Mouse (Mus musculus): ENCODE data around the gene Aldh3a1. TPM values are rescaled to one million over a fixed set of nuclear protein-coding genes. Genes with fewer than 3 reads are reported as not detected.

The Aldh3a1 gene
- polyA plus RNA-seq, 1 experiment from 2014 or later = not detected

GRCm38 (mm10) chr11:61199620-61200362 lies 7.5 kb upstream of the Aldh3a1 start:
- WGBS = 59% methylated on average over 4 of the region's 4 CpGs
- peak; percentile 97 for ATAC-seq
- Histone ChIP-seq H3K36me3 (no peaks in the 10 kb centered on the region), H3K27me3 (replicated peaks) (no peaks in the 10 kb centered on the region), H3K4me1 (replicated peaks) (no peaks in the 10 kb centered on the region), H3K4me3 (replicated peaks) (no peak overlapping the region), H3K9me3 (no peaks in the 10 kb centered on the region), H3K27ac (no peak overlapping the region), H3K9ac (no peak overlapping the region), H3K4me2 (replicated peaks) (no peak overlapping the region)

GRCm38 (mm10) chr11:61202186-61202585 lies 5.2 kb upstream of the Aldh3a1 start:
- H3K4me2 ChIP-seq (replicated peaks) = no peak overlapping the region
- H3K9ac ChIP-seq = no peak overlapping the region
- ATAC-seq = no peak
- no peaks in the 10 kb centered on the region for H3K27me3 ChIP-seq (replicated peaks)
- WGBS = 79% methylated on average over 6 of the region's 6 CpGs
- no peaks in the 10 kb centered on the region for H3K4me1 ChIP-seq (replicated peaks)
- no peak overlapping the region for H3K27ac ChIP-seq
- no peaks in the 10 kb centered on the region for H3K9me3 ChIP-seq
- no peaks in the 10 kb centered on the region for H3K36me3 ChIP-seq
- no peak overlapping the region for H3K4me3 ChIP-seq (replicated peaks)

GRCm38 (mm10) chr11:61202810-61203209 lies 4.5 kb upstream of the Aldh3a1 start:
- no peak overlapping the region for H3K27ac ChIP-seq
- no peak for ATAC-seq
- H3K36me3 ChIP-seq = no peaks in the 10 kb centered on the region
- H3K4me3 ChIP-seq (replicated peaks) = no peak overlapping the region
- no peak overlapping the region for H3K9ac ChIP-seq
- no peak overlapping the region for H3K4me2 ChIP-seq (replicated peaks)
- no peaks in the 10 kb centered on the region for H3K9me3 ChIP-seq
- H3K4me1 ChIP-seq (replicated peaks) = no peaks in the 10 kb centered on the region
- 76% methylated on average over 2 of the region's 2 CpGs for WGBS
- no peaks in the 10 kb centered on the region for H3K27me3 ChIP-seq (replicated peaks)

GRCm38 (mm10) chr11:61205167-61205950 lies 2.0 kb upstream of the Aldh3a1 start:
- Histone ChIP-seq H3K27ac (no peak overlapping the region), H3K27me3 (replicated peaks) (no peaks in the 10 kb centered on the region), H3K36me3 (no peaks in the 10 kb centered on the region), H3K4me1 (replicated peaks) (no peaks in the 10 kb centered on the region), H3K9me3 (no peaks in the 10 kb centered on the region), H3K4me2 (replicated peaks) (no peak overlapping the region), H3K9ac (no peak overlapping the region), H3K4me3 (replicated peaks) (no peak overlapping the region)
- WGBS = 92% methylated on average over 10 of the region's 10 CpGs
- ATAC-seq = no peak

- Histone ChIP-seq H3K27ac (no peak overlapping the region), H3K4me2 (replicated peaks) (no peak overlapping the region), H3K4me1 (replicated peaks) (no peaks in the 10 kb centered on the region), H3K27me3 (replicated peaks) (no peaks in the 10 kb centered on the region), H3K36me3 (no peaks in the 10 kb centered on the region), H3K9ac (no peak overlapping the region), H3K9me3 (no peaks in the 10 kb centered on the region), H3K4me3 (replicated peaks) (no peak overlapping the region)
- WGBS = 93% methylated on average over 3 of the region's 3 CpGs
- no peak for ATAC-seq
Measured at GRCm38 (mm10) chr11:61206136-61206535, 1.2 kb upstream of the Aldh3a1 start.

- Histone ChIP-seq H3K27ac (no peak overlapping the region), H3K4me3 (replicated peaks) (no peak overlapping the region), H3K9me3 (no peaks in the 10 kb centered on the region), H3K9ac (no peak overlapping the region), H3K4me1 (replicated peaks) (no peaks in the 10 kb centered on the region), H3K36me3 (no peaks in the 10 kb centered on the region), H3K4me2 (replicated peaks) (no peak overlapping the region), H3K27me3 (replicated peaks) (peaks cover 10% of the 10 kb centered on the region)
- WGBS = 76% methylated on average over 10 of the region's 10 CpGs
- ATAC-seq = no peak
Measured at GRCm38 (mm10) chr11:61208316-61208715, 979 bp downstream of the Aldh3a1 start.

GRCm38 (mm10) chr11:61212102-61212501 lies 4.8 kb downstream of the Aldh3a1 start:
- Histone ChIP-seq H3K4me2 (replicated peaks) (no peak overlapping the region), H3K9me3 (no peaks in the 10 kb centered on the region), H3K36me3 (no peaks in the 10 kb centered on the region), H3K4me1 (replicated peaks) (no peaks in the 10 kb centered on the region), H3K9ac (no peak overlapping the region), H3K27me3 (replicated peaks) (peaks cover 10% of the 10 kb centered on the region), H3K4me3 (replicated peaks) (no peak overlapping the region), H3K27ac (no peak overlapping the region)
- no peak for ATAC-seq
- 42% methylated on average over 20 of the region's 20 CpGs for WGBS

GRCm38 (mm10) chr11:61215936-61216335 lies 8.6 kb downstream of the Aldh3a1 start:
- 74% methylated on average over 3 of the region's 3 CpGs for WGBS
- Histone ChIP-seq H3K9ac (no peak overlapping the region), H3K36me3 (no peaks in the 10 kb centered on the region), H3K27ac (no peak overlapping the region), H3K27me3 (replicated peaks) (peaks cover 10% of the 10 kb centered on the region), H3K9me3 (no peaks in the 10 kb centered on the region), H3K4me1 (replicated peaks) (no peaks in the 10 kb centered on the region), H3K4me3 (replicated peaks) (no peak overlapping the region), H3K4me2 (replicated peaks) (no peak overlapping the region)
- no peak for ATAC-seq

GRCm38 (mm10) chr11:61220156-61220881 lies 13.0 kb downstream of the Aldh3a1 start:
- no peaks in the 10 kb centered on the region for H3K27me3 ChIP-seq (replicated peaks)
- no peaks in the 10 kb centered on the region for H3K36me3 ChIP-seq
- no peak overlapping the region for H3K4me3 ChIP-seq (replicated peaks)
- H3K27ac ChIP-seq = no peak overlapping the region
- no peak overlapping the region for H3K4me2 ChIP-seq (replicated peaks)
- no peak for ATAC-seq
- no peaks in the 10 kb centered on the region for H3K4me1 ChIP-seq (replicated peaks)
- WGBS = 57% methylated on average over 9 of the region's 9 CpGs
- no peak overlapping the region for H3K9ac ChIP-seq
- no peaks in the 10 kb centered on the region for H3K9me3 ChIP-seq

- H3K9ac ChIP-seq = no peak overlapping the region
- no peak overlapping the region for H3K4me3 ChIP-seq (replicated peaks)
- H3K27ac ChIP-seq = no peak overlapping the region
- no peak for ATAC-seq
- H3K4me2 ChIP-seq (replicated peaks) = no peak overlapping the region
- no peaks in the 10 kb centered on the region for H3K36me3 ChIP-seq
- no peaks in the 10 kb centered on the region for H3K4me1 ChIP-seq (replicated peaks)
- no peaks in the 10 kb centered on the region for H3K27me3 ChIP-seq (replicated peaks)
- no peaks in the 10 kb centered on the region for H3K9me3 ChIP-seq
- WGBS = 68% methylated on average over 1 of the region's 1 CpGs
Measured at GRCm38 (mm10) chr11:61222007-61222406, 14.7 kb downstream of the Aldh3a1 start.

GRCm38 (mm10) chr11:61222971-61223745 lies 15.8 kb downstream of the Aldh3a1 start:
- no peak for ATAC-seq
- H3K36me3 ChIP-seq = no peaks in the 10 kb centered on the region
- H3K9ac ChIP-seq = no peak overlapping the region
- H3K4me3 ChIP-seq (replicated peaks) = no peak overlapping the region
- 86% methylated on average over 9 of the region's 9 CpGs for WGBS
- no peak overlapping the region for H3K4me2 ChIP-seq (replicated peaks)
- no peaks in the 10 kb centered on the region for H3K27me3 ChIP-seq (replicated peaks)
- no peaks in the 10 kb centered on the region for H3K4me1 ChIP-seq (replicated peaks)
- no peak overlapping the region for H3K27ac ChIP-seq
- no peaks in the 10 kb centered on the region for H3K9me3 ChIP-seq

- Histone ChIP-seq H3K4me3 (replicated peaks) (no peak overlapping the region), H3K27ac (no peak overlapping the region), H3K27me3 (replicated peaks) (no peaks in the 10 kb centered on the region), H3K36me3 (no peaks in the 10 kb centered on the region), H3K4me1 (replicated peaks) (no peaks in the 10 kb centered on the region), H3K4me2 (replicated peaks) (no peak overlapping the region), H3K9ac (no peak overlapping the region), H3K9me3 (no peaks in the 10 kb centered on the region)
- no peak for ATAC-seq
- 69% methylated on average over 6 of the region's 6 CpGs for WGBS
Measured at GRCm38 (mm10) chr11:61224234-61224744, 17.0 kb downstream of the Aldh3a1 start.
